ENCODE assay signal across 14 mouse cellular contexts in the genomic region with DNA sequence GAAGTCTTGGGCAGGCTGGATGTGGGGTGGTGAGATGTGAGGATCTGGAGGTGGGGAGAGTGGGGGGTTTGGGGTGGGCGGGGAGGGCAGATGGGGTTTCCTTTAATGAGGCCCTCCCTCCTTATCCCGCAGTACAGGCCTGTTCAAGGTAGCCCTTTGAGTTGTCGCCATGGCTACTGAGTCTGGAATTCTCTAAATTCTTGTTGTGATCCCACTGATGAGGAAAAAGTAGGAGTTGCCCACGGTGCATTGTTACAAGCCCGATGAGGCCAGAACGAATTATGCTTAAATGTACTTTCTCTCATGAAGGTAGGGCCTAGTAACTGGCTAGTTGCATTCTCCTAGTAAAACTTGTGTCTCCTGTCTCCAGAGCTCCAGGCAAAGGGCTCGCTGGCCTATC.
"Had no signal": no experiment of that assay in that cellular context is flagged by ENCODE, and none has a peak within 500 bp of the region (broad histone marks: within the 10 kb centered on the region; RNA-seq: fewer than 3 reads in every experiment).

No protein-coding gene starts in this region.

- H3K9ac ChIP-seq: limb, embryonic 12.5 days; liver, embryonic 13.5 days; liver, postnatal 0 days; midbrain, embryonic 15.5 days; neural tube, embryonic 13.5 days; stomach, embryonic 15.5 days had no signal

- ATAC-seq: liver, postnatal 0 days; midbrain, embryonic 15.5 days had no signal

- H3K27me3 ChIP-seq: limb, embryonic 12.5 days; liver, embryonic 13.5 days; midbrain, embryonic 15.5 days; neural tube, embryonic 13.5 days; stomach, embryonic 15.5 days had no signal

- DNase-seq: kidney, postnatal 4 days; liver; liver, embryonic 13.5 days; liver, postnatal 0 days; lung, postnatal 36 days; retina, postnatal 1 day; thymus, adult 2 months; thymus, postnatal 25 days had no signal

- H3K36me3 ChIP-seq: limb, embryonic 12.5 days; liver, embryonic 13.5 days; midbrain, embryonic 15.5 days; neural tube, embryonic 13.5 days; stomach, embryonic 15.5 days had no signal

- H3K4me3 ChIP-seq: layer of hippocampus, adult 2 months; limb, embryonic 12.5 days; liver, embryonic 13.5 days; midbrain, embryonic 15.5 days; neural tube, embryonic 13.5 days; stomach, embryonic 15.5 days had no signal

- H3K27ac ChIP-seq: layer of hippocampus, adult 2 months; limb, embryonic 12.5 days; liver, embryonic 13.5 days; midbrain, embryonic 15.5 days; neural tube, embryonic 13.5 days; stomach, embryonic 15.5 days had no signal

- H3K9me3 ChIP-seq: limb, embryonic 12.5 days; liver, embryonic 13.5 days; midbrain, embryonic 15.5 days; neural tube, embryonic 13.5 days; stomach, embryonic 15.5 days had no signal

- H3K4me1 ChIP-seq: limb, embryonic 12.5 days; liver, embryonic 13.5 days; midbrain, embryonic 15.5 days; neural tube, embryonic 13.5 days; stomach, embryonic 15.5 days had no signal

- H3K4me2 ChIP-seq: limb, embryonic 12.5 days; liver, embryonic 13.5 days; midbrain, embryonic 11.5 days; midbrain, embryonic 15.5 days; neural tube, embryonic 13.5 days; stomach, embryonic 15.5 days had no signal
